Mouse (Mus musculus) embryonic facial prominence, embryonic 10.5 days (tissue): Measurements from ENCODE around the gene Gm42372. TPM values are rescaled to one million over a fixed set of nuclear protein-coding genes. Genes with fewer than 3 reads are reported as not detected.
"Not testable (repeated sequence)": the region's sequence is repeated elsewhere in the genome, so short reads cannot be mapped to it uniquely, and the experiment has no call there.

Experiments used
- DNase-seq: peaks from one replicate; pipeline ENCODE4 v3.0.0-alpha.2; 2017; ENCODE audit warnings: low spot score
- H3K27ac ChIP-seq: fragments of 300-500 bp; sonication (generic); replicated peaks from 2 replicates; pipeline ENCODE4 v1.5.1; 2016; ENCODE audit warnings: mild to moderate bottlenecking
- H3K27me3 ChIP-seq: fragments of 300-500 bp; sonication (generic); replicated peaks from 2 replicates; pipeline ENCODE4 v1.6.1; 2016; ENCODE audit warnings: low read depth, mild to moderate bottlenecking; ENCODE audit not compliant: poor library complexity, severe bottlenecking
- H3K36me3 ChIP-seq: fragments of 300-500 bp; sonication (generic); replicated peaks from 2 replicates; pipeline ENCODE4 v1.6.1; 2016; ENCODE audit warnings: mild to moderate bottlenecking, moderate library complexity
- H3K4me1 ChIP-seq: fragments of 300-500 bp; sonication (generic); 2 replicates; pipeline ENCODE4 v1.6.1; 2016
- H3K4me3 ChIP-seq: fragments of 300-500 bp; sonication (generic); 2 replicates; pipeline ENCODE4 v1.5.1; 2016; ENCODE audit warnings: mild to moderate bottlenecking, moderate library complexity
- H3K9me3 ChIP-seq: fragments of 300-500 bp; sonication (generic); 2 replicates; pipeline ENCODE4 v1.6.1; 2016; ENCODE audit warnings: mild to moderate bottlenecking
- WGBS: fragments of 180-500 bp; shearing (Covaris S2); methylation state at CpG from one replicate; pipeline ENCODE4 v1.1.7; 2016; 5-methylcytosine and 5-hydroxymethylcytosine counted together
- polyA plus RNA-seq: library from polyadenylated mRNA; unstranded; fragments of >200 nt; fragmentation: Nextera tagmentation; extraction: Ambion mirVana; gene quantifications from 2 replicates; pipeline ENCODE4 v1.2.1, GENCODE M21; 2016

Gm42372 gene
- polyA plus RNA-seq, 1 experiment from 2014 or later, result 0.86 TPM

DNA sequence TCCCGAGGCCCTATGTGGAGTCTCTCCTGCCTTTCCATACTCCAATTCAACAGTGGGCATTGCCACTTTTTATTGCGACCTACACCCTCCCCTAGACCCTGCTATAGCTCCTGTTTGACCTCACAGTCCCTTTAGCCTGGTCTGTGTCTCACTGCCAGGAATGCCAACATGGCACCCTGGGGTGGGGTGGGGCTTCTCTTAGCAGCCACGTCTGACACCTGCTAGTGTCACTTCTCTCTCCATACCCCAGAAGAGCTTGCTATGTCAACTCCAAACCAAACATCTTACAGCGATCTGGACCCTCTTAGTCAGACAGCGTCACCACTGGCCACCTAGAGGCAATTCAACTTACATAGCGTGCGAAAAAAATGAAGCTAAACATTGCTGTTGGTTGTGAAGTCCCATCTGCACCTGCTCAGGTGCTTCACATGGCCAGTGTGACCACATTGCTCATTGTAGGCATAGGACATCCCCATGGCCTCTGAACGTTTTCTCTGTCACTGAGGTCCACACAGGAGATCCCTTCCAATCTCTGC, 33.9 kb upstream of the Gm42372 start:
- no peak for DNase-seq
- H3K27ac ChIP-seq, result no peak overlapping the region
- 53% methylated on average over 8 of the region's 8 CpGs for WGBS
- H3K36me3 ChIP-seq, result no peaks in the 10 kb centered on the region
- H3K27me3 ChIP-seq, result peaks cover 67% of the 10 kb centered on the region
- peaks cover 60% of the 10 kb centered on the region for H3K4me1 ChIP-seq
- no peaks in the 10 kb centered on the region for H3K9me3 ChIP-seq
- peak overlapping the region; percentile 52; the same call in 1 of the 2 replicates for H3K4me3 ChIP-seq

DNA sequence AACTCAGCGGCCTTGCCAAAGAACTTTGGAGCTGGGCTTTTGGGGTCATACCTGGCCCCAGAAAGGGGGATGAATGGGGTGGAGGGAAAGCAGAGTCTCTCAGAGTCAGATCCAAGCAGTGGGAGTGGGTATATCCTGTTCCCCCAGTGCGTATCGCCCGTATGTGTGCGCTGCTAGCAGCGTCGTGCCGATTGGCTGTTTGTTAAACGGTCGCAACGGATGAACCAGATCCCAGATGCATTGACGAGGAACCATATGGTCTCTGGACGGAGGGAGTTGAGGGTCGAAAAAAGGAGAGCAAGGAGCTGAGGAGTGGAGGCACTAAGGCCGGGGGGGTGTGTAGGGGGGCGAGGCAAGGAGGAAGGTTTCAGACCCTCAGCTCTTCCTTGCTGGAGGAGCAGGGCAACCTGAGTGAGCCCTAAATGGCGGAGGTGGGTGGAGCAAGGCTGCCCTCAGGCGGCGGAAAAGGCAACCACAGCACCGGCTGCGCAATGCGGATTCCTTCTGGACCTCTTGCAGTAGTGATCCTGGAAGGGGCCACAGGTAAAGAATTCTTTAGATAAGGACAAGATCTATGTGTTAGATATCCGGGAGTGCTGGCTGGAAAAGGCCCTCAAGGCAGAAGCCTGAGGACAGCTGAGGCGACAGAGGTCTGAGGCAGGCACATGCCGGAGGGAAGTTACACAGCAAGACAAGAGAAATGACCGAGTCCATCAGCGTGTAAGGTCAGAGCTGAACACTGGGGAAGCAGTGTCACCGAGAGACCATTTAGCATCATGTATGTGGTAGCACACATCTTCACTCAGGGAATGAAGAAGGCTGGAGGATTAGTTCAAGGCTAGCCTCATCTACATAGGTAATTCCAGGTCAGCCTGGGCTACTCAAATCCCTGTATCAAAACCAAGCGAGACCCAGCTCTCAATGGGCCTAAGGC, 32.7 kb upstream of the Gm42372 start:
- peak overlapping the region; percentile 52 for H3K4me3 ChIP-seq
- peaks cover 50% of the 10 kb centered on the region for H3K4me1 ChIP-seq
- WGBS, result 12% methylated on average over 29 of the region's 29 CpGs
- peak; percentile 89 for DNase-seq
- peak overlapping the region; percentile 52; the same call in 1 of the 2 replicates for H3K27ac ChIP-seq
- no peaks in the 10 kb centered on the region for H3K36me3 ChIP-seq
- H3K27me3 ChIP-seq, result peaks cover 62% of the 10 kb centered on the region
- H3K9me3 ChIP-seq, result 0 out of 2 replicates have a peak, but pooled peaks cover 4% of the 10 kb centered on the region

DNA sequence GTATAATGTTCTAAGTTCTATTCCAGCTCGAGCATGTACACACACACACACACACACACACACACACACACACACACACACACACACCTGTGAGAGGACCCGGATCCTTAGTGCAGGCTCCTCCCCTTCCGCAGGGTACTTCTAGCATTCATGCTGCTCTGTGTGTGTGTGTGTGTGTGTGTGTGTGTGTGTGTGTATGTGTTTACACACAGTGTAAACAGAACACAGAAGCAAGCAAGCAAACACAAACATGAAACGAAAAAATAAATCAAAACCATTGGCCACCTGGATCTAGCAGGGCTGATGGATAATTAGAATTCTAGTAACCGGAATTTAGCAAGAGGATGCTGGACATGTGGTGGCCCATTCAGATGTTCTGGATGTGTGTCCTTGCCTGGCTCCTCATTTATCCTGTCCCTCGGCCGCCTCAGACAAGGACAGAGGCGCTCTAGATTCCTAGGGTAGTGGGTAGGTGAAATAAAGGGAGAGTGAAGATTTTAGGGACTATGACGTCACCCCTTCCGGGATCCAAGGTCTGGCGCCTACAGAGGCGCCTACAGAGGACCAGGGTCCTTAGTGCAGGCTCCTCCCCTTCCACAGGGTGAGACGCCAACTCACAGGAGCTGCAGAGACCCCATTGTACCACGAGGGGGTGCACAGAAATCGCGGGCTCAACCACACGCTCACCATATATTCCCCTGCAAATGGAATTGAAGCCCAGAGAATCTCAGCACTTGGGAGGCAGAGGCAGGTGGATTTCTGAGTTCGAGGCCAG, 31.8 kb upstream of the Gm42372 start:
- peak; percentile 89 for DNase-seq
- Histone ChIP-seq H3K27ac (no peak overlapping the region), H3K4me3 (no peak overlapping the region), H3K4me1 (peaks cover 43% of the 10 kb centered on the region), H3K27me3 (peaks cover 53% of the 10 kb centered on the region), H3K36me3 (no peaks in the 10 kb centered on the region), H3K9me3 (0 out of 2 replicates have a peak, but pooled peaks cover 4% of the 10 kb centered on the region)
- WGBS, result 28% methylated on average over 18 of the region's 18 CpGs

DNA sequence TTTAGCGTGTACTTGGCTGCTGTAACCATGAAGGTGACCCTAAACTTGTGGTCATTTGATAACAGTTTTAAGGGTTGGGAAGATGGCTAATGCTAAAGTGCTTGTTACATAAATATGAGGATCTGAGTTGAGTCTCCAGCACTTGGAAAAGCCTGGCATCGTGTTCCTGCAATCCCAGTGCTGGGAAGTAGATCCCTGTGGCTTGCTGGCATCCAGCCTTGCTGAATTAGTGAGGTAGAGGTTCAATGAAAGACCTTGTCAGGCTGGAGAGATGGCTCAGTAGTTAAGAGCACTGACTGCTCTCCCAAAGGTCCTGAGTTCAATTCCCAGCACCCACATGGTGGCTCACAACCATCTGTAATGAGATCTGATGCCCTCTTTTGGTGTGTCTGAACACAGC, 29.1 kb upstream of the Gm42372 start:
- peaks cover 25% of the 10 kb centered on the region for H3K4me1 ChIP-seq
- DNase-seq, H3K4me3 ChIP-seq, H3K27ac ChIP-seq, H3K36me3 ChIP-seq, H3K9me3 ChIP-seq: not testable (repeated sequence)
- WGBS, result 67% methylated on average over 2 of the region's 2 CpGs
- peaks cover 26% of the 10 kb centered on the region for H3K27me3 ChIP-seq

DNA sequence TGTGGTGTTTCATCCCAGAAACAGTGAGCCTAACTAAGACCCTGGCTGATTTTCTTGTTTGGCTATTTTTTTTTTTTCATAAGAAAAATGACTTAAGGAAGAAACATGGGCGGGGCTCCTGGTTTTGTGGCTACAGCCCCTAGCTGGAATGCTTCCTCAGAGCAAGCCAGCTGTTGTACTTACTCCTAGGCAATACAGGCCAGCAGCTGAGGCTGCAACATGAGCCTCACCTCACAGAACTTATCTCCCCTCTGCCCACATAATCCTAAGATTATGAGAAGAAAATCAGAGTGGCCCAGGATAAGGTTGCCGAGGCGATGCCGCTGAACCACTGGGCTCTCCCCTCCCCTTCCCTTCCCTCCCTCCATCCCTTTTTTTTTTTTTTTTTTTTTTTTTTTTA, 27.2 kb upstream of the Gm42372 start:
- Histone ChIP-seq H3K36me3 (no peaks in the 10 kb centered on the region), H3K4me1 (peaks cover 26% of the 10 kb centered on the region), H3K27me3 (peaks cover 10% of the 10 kb centered on the region; the same call in 1 of the 2 replicates), H3K27ac (no peak overlapping the region), H3K9me3 (0 out of 2 replicates have a peak, but pooled peaks cover 4% of the 10 kb centered on the region), H3K4me3 (no peak overlapping the region)
- 86% methylated on average over 4 of the region's 4 CpGs for WGBS
- no peak for DNase-seq

DNA sequence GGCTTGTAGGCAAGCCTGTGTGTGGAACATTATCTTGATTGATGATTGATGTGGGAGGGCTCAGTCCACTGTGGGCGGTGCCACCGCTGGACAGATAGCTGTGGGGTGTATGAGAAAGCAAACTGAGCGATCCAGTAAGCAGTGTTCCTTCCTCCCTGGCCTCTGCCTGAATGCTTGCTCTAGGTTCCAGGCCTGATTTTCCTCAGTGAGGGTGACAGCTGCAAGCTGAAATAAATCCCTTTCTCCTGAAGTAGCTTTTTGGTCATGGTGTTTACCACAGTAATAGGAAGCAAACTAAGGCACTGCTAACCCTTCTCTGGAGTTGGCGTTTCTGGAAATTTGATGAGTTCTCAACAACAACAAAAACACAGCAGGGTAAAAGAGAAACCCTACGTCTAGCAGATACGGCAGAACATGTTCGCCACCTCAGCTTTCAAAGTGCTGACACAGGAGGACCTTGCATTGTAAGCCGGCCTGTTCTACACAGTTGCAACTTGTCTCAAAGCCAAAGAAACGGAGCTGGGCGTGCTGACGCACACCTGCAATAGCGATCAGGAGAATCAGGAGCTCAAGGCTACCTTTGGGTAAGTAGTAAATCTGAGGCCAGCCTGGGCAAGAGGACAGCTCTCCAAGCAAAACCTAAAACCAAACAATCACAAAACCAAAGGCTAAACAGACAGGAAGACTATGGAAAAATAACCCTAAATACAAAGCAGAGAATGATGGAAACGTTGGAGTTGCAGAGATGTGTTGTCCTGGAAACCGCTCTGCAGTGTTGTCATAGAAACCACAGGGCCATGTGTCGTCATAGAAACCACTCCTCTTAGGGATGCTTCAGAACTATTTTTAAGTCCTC, 26.2 kb upstream of the Gm42372 start:
- Histone ChIP-seq H3K27me3 (peaks cover 8% of the 10 kb centered on the region; the same call in 1 of the 2 replicates), H3K9me3 (0 out of 2 replicates have a peak, but pooled peaks cover 4% of the 10 kb centered on the region), H3K4me1 (peaks cover 27% of the 10 kb centered on the region), H3K27ac (no peak overlapping the region), H3K36me3 (no peaks in the 10 kb centered on the region), H3K4me3 (no peak overlapping the region)
- DNase-seq, result no peak
- 71% methylated on average over 15 of the region's 15 CpGs for WGBS

DNA sequence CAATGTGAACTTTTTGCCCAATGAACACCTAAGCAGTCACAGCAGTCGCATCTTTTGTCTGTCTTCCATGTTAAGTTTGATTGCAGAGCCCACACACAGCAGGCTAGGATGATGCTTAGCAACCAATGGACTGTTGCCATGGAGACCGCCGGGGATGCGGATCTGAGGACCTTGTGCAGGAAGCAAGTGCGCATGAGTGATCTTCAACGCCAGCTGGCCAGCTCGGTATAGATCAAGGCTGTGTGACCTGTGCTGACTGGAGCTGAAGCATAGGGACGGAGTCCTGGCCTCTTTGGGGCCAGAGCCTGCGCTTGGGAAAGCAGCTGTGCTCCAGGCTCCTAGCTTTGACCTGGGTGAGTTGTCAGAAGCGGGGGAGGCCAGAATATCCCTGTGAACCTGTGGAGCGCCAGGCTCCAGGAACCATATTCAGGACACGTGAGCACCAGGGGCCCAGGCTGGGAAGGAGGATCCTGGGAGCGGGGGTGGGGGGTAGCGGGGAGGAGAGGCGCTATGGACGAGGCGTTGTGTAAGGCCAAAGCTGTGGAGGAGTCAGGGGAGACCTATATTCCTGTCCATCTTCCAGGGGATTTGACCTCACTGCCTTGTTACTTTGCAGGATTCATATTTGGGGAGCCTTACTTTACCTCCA, 23.2 kb upstream of the Gm42372 start, which contains the start of gene Pnmal1:
Pnmal1 (plus strand) TSS at position 141 of the 649 bp plus-strand sequence.
- Histone ChIP-seq H3K36me3 (no peaks in the 10 kb centered on the region), H3K27ac (peak within 1 kb of the TSS; percentile 82), H3K9me3 (0 out of 2 replicates have a peak, but pooled peaks cover 2% of the 10 kb centered on the region), H3K27me3 (peaks cover 4% of the 10 kb centered on the region; the same call in 1 of the 2 replicates), H3K4me3 (peak within 1 kb of the TSS; percentile 46), H3K4me1 (peaks cover 27% of the 10 kb centered on the region)
- peak; percentile 90 for DNase-seq
- WGBS, result 25% methylated on average over 17 of the region's 17 CpGs

- Histone ChIP-seq H3K27ac (no peak overlapping the region), H3K9me3 (no peaks in the 10 kb centered on the region), H3K4me3 (no peak overlapping the region), H3K4me1 (peaks cover 24% of the 10 kb centered on the region), H3K27me3 (peaks cover 4% of the 10 kb centered on the region; the same call in 1 of the 2 replicates), H3K36me3 (no peaks in the 10 kb centered on the region)
- WGBS, result 80% methylated on average over 5 of the region's 5 CpGs
- no peak for DNase-seq
These were observed 21.2 kb upstream of the Gm42372 start for GRCm38 (mm10) chr7:16961678-16962077.

DNA sequence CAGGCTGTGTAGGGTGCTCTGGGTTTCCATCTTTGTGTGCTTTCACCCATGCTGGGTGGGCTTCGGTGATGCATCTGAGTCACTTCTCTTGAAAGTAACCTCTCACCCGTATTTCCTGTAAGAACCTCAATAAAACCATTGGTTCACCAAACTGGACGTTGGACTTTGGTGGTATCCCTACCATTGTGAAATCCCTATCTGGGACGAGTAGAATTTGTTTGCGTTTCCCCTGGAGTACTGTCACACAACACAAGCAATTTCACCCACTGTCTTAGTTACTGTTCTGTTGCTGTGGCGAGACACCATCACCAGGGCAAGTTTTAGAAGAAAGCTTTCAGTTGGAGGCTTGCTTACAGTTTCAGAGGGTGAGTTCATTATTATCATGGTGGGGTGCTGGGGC, 14.5 kb upstream of the Gm42372 start:
- H3K4me1 ChIP-seq, result no peaks in the 10 kb centered on the region
- DNase-seq, result no peak
- peaks cover 9% of the 10 kb centered on the region; the same call in 1 of the 2 replicates for H3K9me3 ChIP-seq
- H3K36me3 ChIP-seq, result no peaks in the 10 kb centered on the region
- no peak overlapping the region for H3K27ac ChIP-seq
- no peaks in the 10 kb centered on the region for H3K27me3 ChIP-seq
- no peak overlapping the region for H3K4me3 ChIP-seq
- 86% methylated on average over 6 of the region's 6 CpGs for WGBS

DNA sequence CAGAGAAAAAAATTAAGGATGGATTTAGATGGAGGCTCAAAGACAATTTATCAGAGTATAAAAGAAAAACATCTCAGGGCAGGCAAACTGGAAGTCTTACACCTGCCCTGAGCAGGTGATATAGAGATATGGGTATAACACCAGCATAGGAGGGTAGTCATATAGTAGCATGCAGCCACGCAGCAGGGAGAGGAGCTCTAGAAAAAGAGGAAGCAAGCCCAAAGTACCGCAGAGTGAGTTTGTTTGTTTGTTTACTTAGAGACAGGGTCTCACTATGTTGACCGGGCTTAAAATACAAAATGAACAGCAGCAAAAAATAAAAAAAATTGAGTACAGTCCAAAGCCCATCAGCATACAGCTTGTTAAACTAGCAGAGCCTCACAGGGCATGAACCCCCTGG, 11.7 kb upstream of the Gm42372 start:
- DNase-seq, result no peak
- Histone ChIP-seq H3K4me3 (no peak overlapping the region), H3K27me3 (no peaks in the 10 kb centered on the region), H3K27ac (no peak overlapping the region), H3K4me1 (no peaks in the 10 kb centered on the region), H3K9me3 (peaks cover 9% of the 10 kb centered on the region; the same call in 1 of the 2 replicates), H3K36me3 (no peaks in the 10 kb centered on the region)
- WGBS, result 85% methylated on average over 3 of the region's 3 CpGs

DNA sequence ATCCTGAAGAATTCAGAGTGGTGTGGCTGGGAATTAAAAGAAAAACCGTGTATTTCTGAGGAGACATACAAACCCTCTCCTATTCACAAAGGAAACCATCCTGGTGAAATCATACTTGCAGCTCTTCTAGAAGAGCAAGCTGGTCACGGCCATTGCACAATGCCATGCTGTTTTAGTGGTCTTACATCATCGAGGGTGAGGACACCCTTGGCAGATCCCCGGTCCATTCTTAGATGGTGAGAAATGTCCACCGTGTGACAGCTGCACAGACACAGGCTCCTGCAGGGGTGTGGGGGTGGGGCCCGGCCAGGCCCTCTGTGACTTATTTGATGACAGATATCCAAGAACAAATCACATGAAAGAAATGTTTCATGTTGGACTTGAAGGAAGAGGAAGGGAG, 8.9 kb upstream of the Gm42372 start:
- WGBS, result 85% methylated on average over 6 of the region's 6 CpGs
- no peak overlapping the region for H3K4me3 ChIP-seq
- no peaks in the 10 kb centered on the region for H3K4me1 ChIP-seq
- H3K27ac ChIP-seq, result no peak overlapping the region
- no peaks in the 10 kb centered on the region for H3K27me3 ChIP-seq
- H3K9me3 ChIP-seq, result peaks cover 9% of the 10 kb centered on the region; the same call in 1 of the 2 replicates
- no peaks in the 10 kb centered on the region for H3K36me3 ChIP-seq
- DNase-seq, result no peak
